Mouse (Mus musculus) forebrain, embryonic 16.5 days (tissue): ENCODE results near the gene Pgc. TPM values are rescaled to one million over a fixed set of nuclear protein-coding genes. Genes with fewer than 3 reads are reported as not detected.
A peak's percentile ranks its signal among the peaks of the same experiment; 100 is the strongest.

Experiments used
- ATAC-seq: fragments of 200-750 bp; cut with Nextera tagmentation; 2 replicates; pipeline ENCODE4 v1.8.0; 2017; ENCODE audit warnings: mild to moderate bottlenecking, moderate library complexity
- H3K27ac ChIP-seq: fragments of 300-500 bp; sonication (generic); 2 replicates; pipeline ENCODE4 v1.5.1; 2014; ENCODE audit warnings: low read length, control low read depth
- H3K27me3 ChIP-seq: fragments of 300-500 bp; sonication (generic); replicated peaks from 2 replicates; pipeline ENCODE4 v1.6.1; 2014; ENCODE audit warnings: low read length; ENCODE audit not compliant: control insufficient read depth, insufficient read depth
- H3K36me3 ChIP-seq: fragments of 300-500 bp; sonication (generic); 2 replicates; pipeline ENCODE4 v1.6.1; 2014; ENCODE audit not compliant: control insufficient read depth, insufficient read depth
- H3K4me1 ChIP-seq: fragments of 300-500 bp; sonication (generic); replicated peaks from 2 replicates; pipeline ENCODE4 v1.6.1; 2014; ENCODE audit warnings: low read length; ENCODE audit not compliant: control insufficient read depth, insufficient read depth
- H3K4me2 ChIP-seq: fragments of 300-500 bp; sonication (generic); 2 replicates; pipeline ENCODE4 v1.6.1; 2014; ENCODE audit warnings: mild to moderate bottlenecking, low read length, control low read depth
- H3K4me3 ChIP-seq: fragments of 300-500 bp; sonication (generic); replicated peaks from 2 replicates; pipeline ENCODE4 v1.5.1; 2014; ENCODE audit warnings: mild to moderate bottlenecking, low read length, control low read depth
- H3K9ac ChIP-seq: fragments of 300-500 bp; sonication (generic); replicated peaks from 2 replicates; pipeline ENCODE4 v1.6.1; 2014; ENCODE audit warnings: low read depth, low read length, control low read depth
- H3K9me3 ChIP-seq: fragments of 300-500 bp; sonication (generic); 2 replicates; pipeline ENCODE4 v1.6.1; 2016; ENCODE audit warnings: low read length; ENCODE audit not compliant: control insufficient read depth
- WGBS: fragments of 180-500 bp; shearing (Covaris S2); extraction: QIAGEN DNeasy Blood & Tissue Kit; methylation state at CpG from one replicate; pipeline ENCODE4 v1.1.7; 2014; 5-methylcytosine and 5-hydroxymethylcytosine counted together
- polyA plus RNA-seq: library from polyadenylated mRNA; unstranded; fragments of >200 nt; fragmentation: Nextera tagmentation; extraction: Ambion mirVana; gene quantifications from 2 replicates; pipeline ENCODE4 v1.2.1, GENCODE M21; 2015

The Pgc gene
- polyA plus RNA-seq, 1 experiment from 2014 or later = not detected

GRCm38 (mm10) chr17:47756366-47756765, 29.7 kb downstream of the Pgc start:
- WGBS = 42% methylated on average over 6 of the region's 6 CpGs
- no peaks in the 10 kb centered on the region for H3K4me1 ChIP-seq
- no peak overlapping the region for H3K27ac ChIP-seq
- H3K4me3 ChIP-seq = no peak overlapping the region
- no peak for ATAC-seq
- H3K27me3 ChIP-seq = no peaks in the 10 kb centered on the region
- no peak overlapping the region for H3K9ac ChIP-seq
- H3K4me2 ChIP-seq = no peak overlapping the region
- no peaks in the 10 kb centered on the region for H3K36me3 ChIP-seq
- no peaks in the 10 kb centered on the region for H3K9me3 ChIP-seq

- no peak for ATAC-seq
- Histone ChIP-seq H3K9ac (no peak overlapping the region), H3K4me2 (no peak overlapping the region), H3K27ac (no peak overlapping the region), H3K4me1 (no peaks in the 10 kb centered on the region), H3K4me3 (no peak overlapping the region), H3K27me3 (no peaks in the 10 kb centered on the region), H3K9me3 (no peaks in the 10 kb centered on the region), H3K36me3 (no peaks in the 10 kb centered on the region)
- WGBS = 86% methylated on average over 7 of the region's 7 CpGs
Observed at GRCm38 (mm10) chr17:47757056-47757610, 30.5 kb downstream of the Pgc start.

- no peak overlapping the region for H3K27ac ChIP-seq
- no peak for ATAC-seq
- no peak overlapping the region for H3K9ac ChIP-seq
- H3K4me1 ChIP-seq = peaks cover 13% of the 10 kb centered on the region; the same call in 1 of the 2 replicates
- no peaks in the 10 kb centered on the region for H3K9me3 ChIP-seq
- WGBS = 74% methylated on average over 15 of the region's 15 CpGs
- H3K27me3 ChIP-seq = no peaks in the 10 kb centered on the region
- no peaks in the 10 kb centered on the region for H3K36me3 ChIP-seq
- H3K4me3 ChIP-seq = no peak overlapping the region
- no peak overlapping the region for H3K4me2 ChIP-seq
Observed at GRCm38 (mm10) chr17:47759702-47760410, 33.2 kb downstream of the Pgc start.

- H3K27me3 ChIP-seq = no peaks in the 10 kb centered on the region
- H3K4me1 ChIP-seq = peaks cover 13% of the 10 kb centered on the region; the same call in 1 of the 2 replicates
- 86% methylated on average over 7 of the region's 7 CpGs for WGBS
- no peak overlapping the region for H3K4me2 ChIP-seq
- no peak for ATAC-seq
- H3K9me3 ChIP-seq = no peaks in the 10 kb centered on the region
- H3K27ac ChIP-seq = no peak overlapping the region
- no peak overlapping the region for H3K9ac ChIP-seq
- H3K36me3 ChIP-seq = no peaks in the 10 kb centered on the region
- no peak overlapping the region for H3K4me3 ChIP-seq
Observed at GRCm38 (mm10) chr17:47762028-47762427, 35.4 kb downstream of the Pgc start.

GRCm38 (mm10) chr17:47762518-47763340, 36.1 kb downstream of the Pgc start:
- Histone ChIP-seq H3K4me2 (no peak overlapping the region), H3K36me3 (no peaks in the 10 kb centered on the region), H3K9ac (no peak overlapping the region), H3K27ac (no peak overlapping the region; the same call in 1 of the 2 replicates), H3K27me3 (no peaks in the 10 kb centered on the region), H3K4me1 (peaks cover 13% of the 10 kb centered on the region; the same call in 1 of the 2 replicates), H3K9me3 (no peaks in the 10 kb centered on the region), H3K4me3 (no peak overlapping the region)
- peak; percentile 96 for ATAC-seq
- WGBS = 52% methylated on average over 13 of the region's 13 CpGs

- H3K4me1 ChIP-seq = peaks cover 13% of the 10 kb centered on the region; the same call in 1 of the 2 replicates
- no peak overlapping the region for H3K4me3 ChIP-seq
- ATAC-seq = no peak
- H3K4me2 ChIP-seq = no peak overlapping the region
- H3K36me3 ChIP-seq = no peaks in the 10 kb centered on the region
- 76% methylated on average over 4 of the region's 4 CpGs for WGBS
- H3K9ac ChIP-seq = no peak overlapping the region
- H3K27ac ChIP-seq = no peak overlapping the region
- H3K27me3 ChIP-seq = no peaks in the 10 kb centered on the region
- no peaks in the 10 kb centered on the region for H3K9me3 ChIP-seq
Observed at GRCm38 (mm10) chr17:47765986-47766385, 39.3 kb downstream of the Pgc start.

GRCm38 (mm10) chr17:47766407-47767043, 39.9 kb downstream of the Pgc start:
- Histone ChIP-seq H3K9me3 (no peaks in the 10 kb centered on the region), H3K4me3 (no peak overlapping the region), H3K27ac (no peak overlapping the region), H3K9ac (no peak overlapping the region), H3K4me1 (peaks cover 13% of the 10 kb centered on the region; the same call in 1 of the 2 replicates), H3K4me2 (no peak overlapping the region), H3K36me3 (no peaks in the 10 kb centered on the region), H3K27me3 (no peaks in the 10 kb centered on the region)
- ATAC-seq = no peak
- 85% methylated on average over 6 of the region's 6 CpGs for WGBS

- Histone ChIP-seq H3K27me3 (no peaks in the 10 kb centered on the region), H3K9me3 (no peaks in the 10 kb centered on the region), H3K4me3 (no peak overlapping the region), H3K9ac (no peak overlapping the region), H3K4me1 (peaks cover 13% of the 10 kb centered on the region; the same call in 1 of the 2 replicates), H3K27ac (no peak overlapping the region), H3K4me2 (no peak overlapping the region), H3K36me3 (no peaks in the 10 kb centered on the region)
- ATAC-seq = no peak
- WGBS = 70% methylated on average over 2 of the region's 2 CpGs
Observed at GRCm38 (mm10) chr17:47767081-47767455, 40.4 kb downstream of the Pgc start.
